Mouse (Mus musculus) forebrain, embryonic 14.5 days (tissue): ENCODE data around the gene Tmub2. TPM values are rescaled to one million over a fixed set of nuclear protein-coding genes. Genes with fewer than 3 reads are reported as not detected.

ENCODE experiments used
- ATAC-seq: fragments of 200-750 bp; cut with Nextera tagmentation; 2 replicates; pipeline ENCODE4 v1.8.0; 2017; ENCODE audit warnings: mild to moderate bottlenecking, moderate library complexity
- DNase-seq: peaks from one replicate; pipeline ENCODE4 v3.0.0-alpha.2; 2015; ENCODE audit warnings: low spot score
- H3K27ac ChIP-seq: fragments of 300-500 bp; sonication (generic); 2 replicates; pipeline ENCODE4 v1.5.1; 2014; ENCODE audit warnings: low read depth, mild to moderate bottlenecking, control low read depth, low read length, moderate library complexity
- H3K27me3 ChIP-seq: fragments of 300-500 bp; sonication (generic); replicated peaks from 2 replicates; pipeline ENCODE4 v1.6.1; 2014; ENCODE audit warnings: low read length, control low read depth, mixed read lengths; ENCODE audit not compliant: control insufficient read depth, insufficient read depth
- H3K36me3 ChIP-seq: fragments of 300-500 bp; sonication (generic); 2 replicates; pipeline ENCODE4 v1.6.1; 2014; ENCODE audit warnings: low read length, control low read depth; ENCODE audit not compliant: control insufficient read depth, insufficient read depth
- H3K4me1 ChIP-seq: fragments of 300-500 bp; sonication (generic); 2 replicates; pipeline ENCODE4 v1.6.1; 2014; ENCODE audit warnings: antibody characterized with exemption, low read length, control low read depth; ENCODE audit not compliant: control insufficient read depth, insufficient read depth
- H3K4me2 ChIP-seq: fragments of 300-500 bp; sonication (generic); 2 replicates; pipeline ENCODE4 v1.6.1; 2014; ENCODE audit warnings: mild to moderate bottlenecking, control low read depth, low read length
- H3K4me3 ChIP-seq: fragments of 300-500 bp; sonication (generic); 2 replicates; pipeline ENCODE4 v1.5.1; 2014; ENCODE audit warnings: low read depth, low read length, control low read depth
- H3K9ac ChIP-seq: fragments of 300-500 bp; sonication (generic); 2 replicates; pipeline ENCODE4 v1.6.1; 2014; ENCODE audit warnings: mild to moderate bottlenecking, low read length, control low read depth, moderate library complexity
- H3K9me3 ChIP-seq: fragments of 300-500 bp; sonication (generic); replicated peaks from 2 replicates; pipeline ENCODE4 v1.6.1; 2016; ENCODE audit warnings: low read length, control low read depth, mixed read lengths; ENCODE audit not compliant: control insufficient read depth
- WGBS: fragments of 180-500 bp; shearing (Covaris S2); extraction: QIAGEN DNeasy Blood & Tissue Kit; methylation state at CpG from one replicate; pipeline ENCODE4 v1.1.7; 2014; 5-methylcytosine and 5-hydroxymethylcytosine counted together
- polyA plus RNA-seq: library from polyadenylated mRNA; unstranded; fragments of >200 nt; fragmentation: Nextera tagmentation; extraction: Ambion mirVana; gene quantifications from 2 replicates; pipeline ENCODE4 v1.2.1, GENCODE M21; 2014

The Tmub2 gene
- polyA plus RNA-seq, 1 experiment from 2014 or later = 74.4 TPM

- Histone ChIP-seq H3K4me3 (peak within 1 kb of the TSS; percentile 53), H3K4me1 (peaks cover 21% of the 10 kb centered on the region), H3K9me3 (no peaks in the 10 kb centered on the region), H3K36me3 (no peaks in the 10 kb centered on the region), H3K4me2 (peak within 1 kb of the TSS; percentile 82), H3K27ac (no peak within 1 kb of the TSS), H3K27me3 (no peaks in the 10 kb centered on the region), H3K9ac (peak within 1 kb of the TSS; percentile 61)
- WGBS = under 1% methylated on average over 41 of the region's 41 CpGs
- ATAC-seq (peak; percentile 80), DNase-seq (peak; percentile 96)
Observed at GRCm38 (mm10) chr11:102248630-102249230, 36.0 kb upstream of the Tmub2 start, which contains the start of gene BC030867. Gene BC030867, plus strand, starts transcription at chr11:102248882.

GRCm38 (mm10) chr11:102249351-102250090 is 35.2 kb upstream of the Tmub2 start:
- Histone ChIP-seq H3K9ac (peak overlapping the region; percentile 61), H3K9me3 (no peaks in the 10 kb centered on the region), H3K36me3 (no peaks in the 10 kb centered on the region), H3K4me3 (peak overlapping the region; percentile 53), H3K4me2 (peak overlapping the region; percentile 82), H3K27me3 (no peaks in the 10 kb centered on the region), H3K4me1 (peaks cover 19% of the 10 kb centered on the region), H3K27ac (no peak overlapping the region)
- DNase-seq (no peak), ATAC-seq (no peak)
- 12% methylated on average over 9 of the region's 9 CpGs for WGBS

DNA sequence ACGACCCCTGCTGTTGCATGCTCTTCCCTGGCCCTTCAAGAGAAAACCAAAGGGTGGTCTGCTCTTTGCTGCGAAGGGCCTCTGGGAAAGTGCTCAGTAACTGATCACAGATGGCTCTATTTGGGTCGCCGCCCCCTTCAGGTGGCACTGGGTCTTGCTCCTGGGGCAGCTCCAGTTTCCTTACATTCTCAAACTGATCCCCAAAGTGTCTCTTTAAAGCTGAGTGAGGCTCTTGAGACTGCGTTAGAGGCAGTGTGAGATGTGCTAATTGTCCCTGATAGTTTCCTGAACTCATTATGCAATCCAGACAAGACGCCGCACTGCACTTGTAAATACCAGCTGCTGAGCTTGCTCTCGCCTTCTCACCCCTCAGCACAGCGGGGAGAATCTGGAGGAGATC is 27.2 kb upstream of the Tmub2 start:
- Histone ChIP-seq H3K27ac (peak overlapping the region; percentile 21; the same call in 1 of the 2 replicates), H3K27me3 (no peaks in the 10 kb centered on the region), H3K4me2 (no peak overlapping the region), H3K4me3 (no peak overlapping the region), H3K4me1 (no peaks in the 10 kb centered on the region), H3K36me3 (peaks cover 20% of the 10 kb centered on the region), H3K9me3 (no peaks in the 10 kb centered on the region), H3K9ac (no peak overlapping the region; the same call in 1 of the 2 replicates)
- DNase-seq = peak; percentile 43
- no peak; the same call in 1 of the 2 replicates for ATAC-seq
- WGBS = 24% methylated on average over 9 of the region's 9 CpGs

DNA sequence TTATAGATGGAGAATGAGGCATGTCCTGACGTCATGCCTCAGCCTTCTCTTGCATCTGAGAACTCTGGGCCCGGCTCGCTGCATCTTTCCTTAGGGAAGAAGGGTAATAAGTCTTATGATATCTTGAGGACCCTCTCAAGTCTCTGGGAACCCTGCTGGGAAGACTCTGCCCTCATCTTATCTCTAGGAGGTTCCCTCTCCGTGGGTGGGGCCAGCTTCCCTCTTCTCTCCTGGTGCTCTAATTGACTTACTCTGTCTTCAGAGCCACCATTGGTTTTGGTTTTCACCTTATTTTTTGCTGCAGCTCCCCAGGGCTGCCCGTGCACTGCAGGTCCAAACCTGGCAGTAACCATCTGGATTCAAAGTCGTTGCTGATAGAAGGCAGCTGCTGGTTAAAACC is 26.6 kb upstream of the Tmub2 start:
- Histone ChIP-seq H3K36me3 (peaks cover 22% of the 10 kb centered on the region), H3K27ac (0 out of 2 replicates have a peak overlapping the region, but pooled peaks have one; percentile 21), H3K9me3 (no peaks in the 10 kb centered on the region), H3K4me2 (no peak overlapping the region), H3K4me3 (no peak overlapping the region), H3K4me1 (no peaks in the 10 kb centered on the region), H3K27me3 (no peaks in the 10 kb centered on the region), H3K9ac (no peak overlapping the region)
- ATAC-seq (no peak), DNase-seq (no peak)
- 83% methylated on average over 6 of the region's 6 CpGs for WGBS

DNA sequence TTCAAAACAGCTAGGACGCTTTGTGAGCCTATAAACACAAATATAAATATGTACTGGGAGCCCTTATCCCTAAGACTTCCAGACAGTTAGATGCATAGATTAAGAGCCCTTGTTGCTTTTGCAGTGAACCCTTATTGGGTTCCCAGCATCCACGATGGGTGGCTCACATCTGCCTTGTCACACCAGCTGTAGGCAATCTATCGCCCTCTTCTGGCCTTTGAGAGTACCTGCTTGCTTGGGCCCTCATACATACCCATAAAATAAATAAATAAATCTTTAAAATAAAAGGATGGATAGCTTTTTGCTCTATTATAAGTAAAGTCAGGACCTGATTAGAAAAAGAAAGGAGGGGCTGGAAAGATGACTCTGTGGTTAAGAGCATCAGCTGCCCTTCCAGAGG is 26.2 kb upstream of the Tmub2 start:
- H3K9me3 ChIP-seq = no peaks in the 10 kb centered on the region
- ATAC-seq (no peak), DNase-seq (no peak)
- WGBS = 89% methylated on average over 3 of the region's 3 CpGs
- no peaks in the 10 kb centered on the region for H3K27me3 ChIP-seq
- no peaks in the 10 kb centered on the region for H3K4me1 ChIP-seq
- no peak overlapping the region for H3K4me3 ChIP-seq
- no peak overlapping the region for H3K4me2 ChIP-seq
- H3K9ac ChIP-seq = no peak overlapping the region
- peaks cover 22% of the 10 kb centered on the region for H3K36me3 ChIP-seq
- no peak overlapping the region for H3K27ac ChIP-seq

GRCm38 (mm10) chr11:102263211-102263610 is 21.5 kb upstream of the Tmub2 start:
- 0 out of 2 replicates have a peak, but pooled peaks cover 4% of the 10 kb centered on the region for H3K4me1 ChIP-seq
- ATAC-seq (no peak), DNase-seq (no peak)
- WGBS = 90% methylated on average over 7 of the region's 7 CpGs
- H3K9me3 ChIP-seq = no peaks in the 10 kb centered on the region
- H3K36me3 ChIP-seq = peaks cover 18% of the 10 kb centered on the region
- H3K27ac ChIP-seq = no peak overlapping the region
- no peak overlapping the region for H3K9ac ChIP-seq
- H3K4me2 ChIP-seq = no peak overlapping the region
- no peaks in the 10 kb centered on the region for H3K27me3 ChIP-seq
- H3K4me3 ChIP-seq = no peak overlapping the region

DNA sequence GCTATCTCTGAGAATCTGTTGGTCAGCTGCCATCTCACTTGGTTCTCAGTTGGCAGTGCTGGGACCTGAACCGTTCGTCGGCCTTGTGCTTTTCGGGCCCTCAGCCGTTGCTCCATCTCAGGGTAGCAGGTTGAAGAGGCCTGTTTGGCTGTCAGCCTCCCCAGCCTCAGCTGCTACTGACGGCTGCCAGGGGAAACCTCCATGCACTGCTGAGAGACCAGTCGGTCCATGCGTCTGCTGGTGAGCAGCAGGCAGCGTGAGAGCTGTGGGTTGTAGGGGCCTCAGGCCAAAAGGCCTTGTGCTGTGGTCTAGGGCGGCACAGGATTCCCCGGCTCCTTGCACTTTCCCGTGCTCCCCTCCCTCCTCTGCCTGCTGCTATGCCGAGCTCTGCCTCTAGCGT is 18.9 kb upstream of the Tmub2 start:
- no peak overlapping the region for H3K9ac ChIP-seq
- H3K4me1 ChIP-seq = 0 out of 2 replicates have a peak, but pooled peaks cover 4% of the 10 kb centered on the region
- H3K4me2 ChIP-seq = no peak overlapping the region
- peaks cover 11% of the 10 kb centered on the region for H3K36me3 ChIP-seq
- ATAC-seq (no peak), DNase-seq (no peak)
- 62% methylated on average over 14 of the region's 14 CpGs for WGBS
- H3K27ac ChIP-seq = no peak overlapping the region
- H3K27me3 ChIP-seq = no peaks in the 10 kb centered on the region
- H3K4me3 ChIP-seq = no peak overlapping the region
- no peaks in the 10 kb centered on the region for H3K9me3 ChIP-seq

- 81% methylated on average over 8 of the region's 8 CpGs for WGBS
- DNase-seq (no peak), ATAC-seq (peak; percentile 29; the same call in 1 of the 2 replicates)
- 0 out of 2 replicates have a peak overlapping the region, but pooled peaks have one; percentile 33 for H3K27ac ChIP-seq
- no peak overlapping the region for H3K9ac ChIP-seq
- no peak overlapping the region for H3K4me3 ChIP-seq
- no peaks in the 10 kb centered on the region for H3K9me3 ChIP-seq
- H3K4me1 ChIP-seq = 0 out of 2 replicates have a peak, but pooled peaks cover 4% of the 10 kb centered on the region
- peaks cover 9% of the 10 kb centered on the region for H3K36me3 ChIP-seq
- no peak overlapping the region for H3K4me2 ChIP-seq
- no peaks in the 10 kb centered on the region for H3K27me3 ChIP-seq
Observed at GRCm38 (mm10) chr11:102266631-102267355, 17.9 kb upstream of the Tmub2 start.
